Mouse (Mus musculus): ENCODE results near the gene Polr2a.

Polr2a gene

DNA sequence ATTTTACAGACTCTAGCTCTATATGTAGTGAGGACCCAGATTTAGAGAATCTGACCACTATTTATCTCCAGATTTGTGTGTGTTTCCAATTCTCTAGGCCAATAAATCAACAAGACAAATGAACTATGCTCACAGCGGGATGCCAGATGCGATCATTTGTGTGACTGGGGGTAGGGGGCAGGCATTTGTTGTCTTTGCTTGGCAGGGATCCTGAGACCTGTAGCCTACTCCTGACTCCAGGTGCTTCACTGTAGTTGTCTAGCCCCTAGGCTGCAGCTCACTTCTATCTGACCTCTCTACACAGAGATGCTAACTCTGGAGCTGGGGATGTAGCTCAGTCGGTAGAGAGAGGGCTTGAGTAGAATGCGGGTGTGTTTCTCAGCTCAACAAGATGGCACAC is 23.4 kb upstream of the Polr2a start:
- no peak for DNase-seq (ENCODE audit: low read depth)

DNA sequence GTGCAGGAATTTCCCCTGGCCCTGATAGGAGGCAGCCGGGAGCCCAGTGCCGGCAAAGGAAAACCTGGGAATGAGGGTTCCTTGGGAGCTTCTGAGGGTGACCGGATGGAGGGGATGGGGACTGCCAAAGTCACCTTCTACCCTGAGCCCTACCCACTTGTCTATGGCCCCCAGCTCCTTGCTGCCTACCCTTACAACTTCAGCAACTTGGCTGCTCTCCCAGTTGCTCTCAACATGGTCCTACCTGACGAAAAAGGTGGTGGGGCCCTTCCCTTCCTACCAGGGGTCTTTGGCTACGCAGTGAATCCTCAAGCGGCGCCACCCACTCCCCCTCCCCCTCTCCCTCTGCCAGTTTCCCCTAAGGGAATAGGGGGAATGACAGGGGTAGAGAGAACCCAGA is 20.5 kb upstream of the Polr2a start:
- DNase-seq (ENCODE audit: low read depth): no peak

DNA sequence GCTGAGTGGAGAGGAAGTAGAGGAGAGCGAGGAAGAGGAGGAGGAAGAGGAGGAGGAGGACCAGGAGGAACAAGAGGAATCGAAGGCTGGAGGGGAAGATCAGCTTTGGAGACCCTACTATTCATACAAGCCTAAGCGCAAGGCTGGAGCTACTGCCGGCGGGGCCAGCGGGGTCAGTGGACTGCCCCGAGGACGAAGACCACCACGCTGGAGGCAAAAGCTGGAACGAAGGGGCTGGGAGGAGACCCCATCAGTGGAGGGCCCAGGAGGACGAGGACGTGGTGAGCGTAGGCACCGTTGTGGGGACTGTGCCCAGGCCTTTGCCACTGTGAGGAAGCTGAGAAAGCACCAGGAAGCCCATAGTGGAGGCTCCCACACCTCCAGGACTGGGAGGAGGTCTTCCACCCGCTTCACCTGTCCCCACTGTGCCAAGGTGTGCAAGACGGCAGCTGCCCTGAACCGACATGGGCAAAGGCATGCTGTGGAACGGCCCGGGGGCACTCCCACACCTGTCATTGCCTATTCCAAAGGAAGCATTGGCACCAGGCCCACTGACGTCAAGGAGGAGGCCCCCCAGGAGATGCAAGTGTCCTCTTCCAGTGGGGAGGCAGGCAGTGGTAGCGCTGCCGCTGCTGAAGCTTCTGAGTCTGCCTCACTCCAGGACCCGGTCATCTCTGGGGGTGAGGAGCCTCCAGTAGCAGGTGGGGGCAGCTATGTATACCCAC is 20.0 kb upstream of the Polr2a start:
- DNase-seq (ENCODE audit: low read depth): no peak

DNA sequence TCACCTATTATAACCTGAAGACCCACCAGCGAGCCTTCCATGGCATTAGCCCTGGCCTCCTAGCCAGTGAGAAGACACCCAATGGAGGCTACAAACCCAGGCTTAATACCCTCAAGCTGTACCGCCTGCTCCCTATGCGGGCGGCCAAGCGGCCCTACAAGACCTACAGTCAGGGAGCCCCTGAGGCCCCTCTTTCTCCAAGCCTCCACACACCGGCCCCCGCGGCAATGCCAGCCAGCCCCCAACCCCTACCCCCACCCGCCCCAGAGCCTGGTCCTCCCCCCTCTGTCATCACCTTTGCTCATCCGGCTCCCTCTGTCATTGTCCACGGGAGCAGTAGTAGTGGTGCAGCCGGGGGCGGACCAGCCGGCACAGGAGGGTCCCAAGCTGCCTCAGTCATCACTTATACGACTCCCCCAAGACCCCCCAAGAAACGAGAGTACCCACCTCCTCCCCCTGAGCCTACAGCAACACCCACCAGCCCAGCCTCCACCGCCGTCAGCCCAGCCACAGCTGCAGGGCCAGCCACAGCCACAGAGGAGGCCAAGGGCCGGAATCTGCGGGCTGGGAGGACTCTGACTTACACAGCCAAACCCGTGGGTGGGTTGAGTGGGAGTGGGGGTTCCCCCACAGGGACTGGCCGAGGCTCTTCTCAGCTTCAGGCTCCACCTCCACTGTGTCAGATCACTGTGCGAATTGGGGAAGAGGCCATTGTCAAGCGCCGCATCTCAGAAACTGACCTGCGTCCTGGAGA is 19.2 kb upstream of the Polr2a start:
- no peak for DNase-seq (ENCODE audit: low read depth)

DNA sequence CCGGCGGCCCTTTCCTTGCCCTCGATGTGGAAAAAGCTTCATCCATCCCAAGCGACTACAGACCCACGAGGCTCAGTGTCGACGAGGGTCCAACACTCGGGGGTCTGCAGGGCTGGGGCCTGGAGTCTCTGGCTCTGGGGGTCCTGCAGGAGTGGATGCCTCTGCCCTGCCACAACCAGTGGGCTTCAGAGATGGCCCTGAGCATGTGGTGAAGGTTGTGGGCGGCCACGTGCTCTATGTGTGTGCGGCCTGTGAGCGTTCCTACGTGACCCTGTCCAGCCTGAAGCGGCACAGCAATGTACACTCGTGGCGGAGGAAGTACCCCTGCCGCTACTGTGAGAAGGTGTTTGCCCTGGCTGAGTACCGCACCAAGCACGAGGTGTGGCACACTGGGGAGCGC is 18.1 kb upstream of the Polr2a start:
- no peak for DNase-seq (ENCODE audit: low read depth)

DNA sequence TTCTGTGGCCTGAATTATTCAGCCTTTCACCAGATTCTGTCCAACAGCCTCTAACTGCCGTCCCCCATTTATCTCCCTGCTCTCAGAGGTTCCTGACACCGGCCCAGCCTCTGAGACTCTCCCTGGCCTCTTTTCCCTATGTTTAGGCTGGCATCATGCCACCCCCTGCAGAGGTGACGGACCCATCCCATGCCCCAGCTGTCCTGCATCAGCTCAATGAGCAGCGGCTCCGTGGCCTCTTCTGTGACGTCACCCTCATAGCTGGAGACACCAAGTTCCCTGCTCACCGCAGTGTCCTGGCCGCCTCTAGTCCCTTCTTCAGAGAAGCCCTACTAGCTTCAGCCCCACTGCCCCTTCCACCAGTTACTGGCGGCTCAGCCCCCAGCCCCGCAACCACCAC is 17.3 kb upstream of the Polr2a start:
- DNase-seq (ENCODE audit: low read depth): no peak

DNA sequence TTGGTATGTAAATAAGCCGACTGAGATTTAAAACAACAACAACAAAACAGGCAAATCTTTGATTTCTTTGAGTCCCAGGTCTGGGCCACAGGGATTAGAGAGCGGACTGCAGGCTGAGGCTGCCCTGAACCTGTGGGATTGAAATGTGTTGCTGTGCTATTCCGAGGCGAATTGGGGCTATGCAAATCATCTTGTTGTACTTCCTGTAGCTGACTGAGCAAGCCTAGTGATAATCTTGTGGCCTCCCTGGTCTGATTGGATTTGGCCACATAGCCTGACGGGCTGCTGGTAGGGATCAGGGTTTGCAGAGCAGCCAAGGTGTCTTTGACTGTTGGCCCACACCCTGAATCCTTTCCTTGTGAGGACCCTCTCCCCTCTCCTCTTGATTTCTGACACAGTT is 16.5 kb upstream of the Polr2a start:
- no peak for DNase-seq (ENCODE audit: low read depth)

DNA sequence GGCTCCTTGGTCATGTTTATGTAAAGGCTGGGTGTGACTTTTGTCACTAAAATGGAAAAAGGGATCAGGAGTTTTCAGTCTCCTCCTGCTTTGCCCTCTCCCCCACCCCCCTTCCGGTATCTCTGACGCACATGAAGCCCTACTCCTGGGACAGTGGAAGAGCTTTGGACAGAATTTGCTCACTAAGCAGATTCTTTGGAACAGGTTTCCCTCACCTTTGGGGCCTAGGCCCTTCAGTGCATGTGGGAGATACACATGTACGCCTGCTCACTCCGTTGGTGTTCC is 9.1 kb upstream of the Polr2a start:
- no peak for DNase-seq (ENCODE audit: low read depth)

DNA sequence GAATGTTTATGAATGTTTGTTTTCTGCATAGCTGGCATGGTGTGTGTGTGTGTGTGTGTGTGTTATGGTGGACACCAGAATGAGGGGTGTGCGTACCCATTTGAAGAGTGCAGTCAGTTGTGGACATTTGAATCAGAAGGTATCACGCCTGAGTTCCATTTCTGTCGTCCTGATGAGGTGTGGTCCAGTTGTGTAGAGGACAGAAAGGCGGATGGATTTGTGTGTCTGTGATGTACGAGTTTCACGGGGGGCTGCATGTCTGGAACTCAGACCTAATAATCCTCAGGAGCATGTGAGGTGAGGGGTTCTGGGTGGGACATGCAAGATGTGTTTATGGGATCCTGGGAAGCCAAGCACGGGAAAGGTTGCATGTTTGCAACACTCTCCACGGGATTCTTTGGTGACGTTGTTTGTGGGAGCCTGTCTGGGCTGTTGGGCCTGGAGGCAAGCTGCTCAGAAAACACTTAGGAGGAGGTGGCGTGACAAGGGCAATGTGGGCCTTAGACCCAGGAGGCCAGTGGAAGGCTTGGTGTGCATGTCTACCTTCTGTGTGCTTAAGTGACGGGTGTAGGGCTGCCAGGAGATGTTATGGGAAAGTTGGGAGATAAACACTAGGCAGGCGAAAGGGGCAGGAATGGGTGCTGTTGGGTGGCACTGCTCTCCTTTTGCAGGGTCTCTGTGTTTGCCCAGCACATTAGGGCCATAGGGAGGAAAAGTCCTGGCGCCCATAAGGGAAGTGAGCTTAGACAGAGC is 8.6 kb upstream of the Polr2a start:
- DNase-seq (ENCODE audit: low read depth): no peak

DNA sequence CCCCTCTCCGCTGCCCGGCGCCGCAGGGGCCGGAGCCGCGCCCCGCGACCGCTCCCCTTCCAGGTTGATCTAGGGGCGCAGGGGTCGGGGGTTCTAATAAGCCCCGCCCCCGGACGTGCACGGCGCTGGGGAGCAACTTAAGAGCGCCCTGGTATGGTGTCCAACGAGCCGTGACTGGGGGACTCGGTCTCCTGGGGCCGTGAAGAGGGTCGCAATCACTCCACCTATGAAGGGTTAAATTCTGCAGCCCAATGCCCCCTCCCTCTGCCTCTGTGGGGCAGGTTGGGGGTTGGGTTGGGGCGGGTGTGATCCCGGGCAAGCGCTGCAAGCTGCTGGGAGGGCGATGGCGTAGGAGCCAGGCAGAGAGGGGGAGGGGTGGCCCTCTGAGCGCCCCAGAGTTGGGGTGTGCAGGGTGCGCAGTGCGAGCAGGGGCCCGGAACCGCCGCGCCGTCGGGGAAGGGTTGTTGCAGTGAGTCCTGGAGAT is 7.7 kb upstream of the Polr2a start:
- no peak for DNase-seq (ENCODE audit: low read depth)

DNA sequence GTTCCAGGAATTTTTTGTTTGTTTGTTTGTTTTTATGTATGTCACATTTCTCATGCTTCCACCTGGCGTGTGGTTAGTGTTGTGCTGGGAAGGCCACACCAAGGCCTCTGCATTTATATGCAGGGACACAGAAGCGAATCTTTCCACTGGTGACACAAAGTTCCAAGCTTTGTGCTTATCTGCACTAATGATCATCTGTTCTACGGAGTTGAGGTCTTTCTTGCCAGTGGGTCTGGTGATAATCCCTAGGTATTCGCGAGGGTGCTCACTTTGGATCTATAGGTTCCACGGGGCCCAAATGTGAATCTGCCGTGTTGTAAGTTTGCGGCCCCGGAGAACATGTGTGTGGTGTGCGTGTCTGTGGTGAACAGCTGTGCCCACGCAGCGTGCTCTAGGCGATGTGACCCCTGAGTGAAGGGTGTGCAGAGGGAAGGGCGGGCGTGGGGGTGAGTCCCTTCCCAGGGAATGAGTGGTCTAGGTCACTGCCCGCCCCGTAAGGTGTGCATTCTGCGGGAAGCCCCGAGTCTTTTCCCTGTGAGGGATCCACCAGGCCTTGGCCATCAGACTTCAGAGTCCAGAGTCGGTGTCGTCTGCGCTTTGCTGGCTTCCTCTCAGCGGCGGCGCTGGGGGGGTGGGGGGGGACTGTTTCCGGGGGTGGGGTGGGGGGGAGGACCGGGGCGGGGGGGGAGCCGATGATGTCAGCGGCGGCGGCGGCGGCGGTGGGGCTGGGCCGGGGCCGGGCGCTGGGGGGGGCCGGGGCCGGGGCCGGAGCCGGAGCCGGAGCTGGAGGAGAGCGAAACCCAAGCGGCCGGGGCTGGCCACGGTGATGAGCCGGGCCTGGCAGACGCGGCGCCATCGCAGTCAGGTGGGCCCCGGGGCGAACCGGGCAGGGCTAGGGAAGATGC is 7.0 kb upstream of the Polr2a start, which contains the start of gene Zbtb4:
Gene Zbtb4 (plus strand): TSS at position 692 of the 905 bp plus-strand sequence.
- no peak for DNase-seq (ENCODE audit: low read depth)

DNA sequence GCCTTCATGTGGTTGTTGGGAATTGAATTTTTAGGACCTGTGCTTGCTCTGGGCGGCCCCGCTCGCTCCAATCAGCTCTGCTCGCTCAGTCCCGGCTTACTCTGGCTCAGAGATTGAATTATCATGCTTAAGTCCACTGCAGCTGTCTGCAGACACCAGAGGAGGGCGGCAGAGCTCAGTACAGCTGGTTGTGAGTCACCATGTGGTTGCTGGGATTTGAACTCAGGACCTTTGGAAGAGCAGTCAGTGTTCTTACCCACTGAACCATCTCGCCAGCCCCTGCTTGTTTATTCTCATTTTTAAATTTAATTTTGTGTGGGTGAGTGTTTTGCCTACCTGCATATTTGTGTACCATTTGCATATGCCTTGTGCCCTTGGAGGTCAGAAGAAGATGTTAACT is 5.1 kb upstream of the Polr2a start:
- no peak for DNase-seq (ENCODE audit: low read depth)

DNA sequence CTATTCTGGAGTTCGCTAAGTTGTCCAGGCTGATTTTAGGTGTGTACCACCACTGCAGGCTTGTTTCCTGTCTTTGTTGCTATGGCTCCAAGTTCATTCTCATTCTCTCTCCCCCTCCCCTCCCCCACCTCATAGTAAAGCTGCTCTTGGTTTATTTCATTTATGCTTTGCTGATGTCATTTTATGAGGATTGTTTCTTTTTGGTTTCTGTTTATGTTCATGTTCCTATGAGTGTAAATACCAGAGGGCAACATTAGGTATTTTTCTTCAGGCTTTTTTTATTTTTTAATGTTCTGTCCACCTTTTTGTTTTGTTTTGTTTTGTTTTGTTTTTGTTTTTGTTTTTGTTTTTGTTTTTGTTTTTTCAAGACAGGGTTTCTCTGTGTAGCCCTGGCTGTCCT is 3.4 kb upstream of the Polr2a start, which contains the start of gene Slc35g3:
Gene Slc35g3 (minus strand): TSS at position 101 of the 400 bp plus-strand sequence.
- DNase-seq (ENCODE audit: low read depth): no peak

DNA sequence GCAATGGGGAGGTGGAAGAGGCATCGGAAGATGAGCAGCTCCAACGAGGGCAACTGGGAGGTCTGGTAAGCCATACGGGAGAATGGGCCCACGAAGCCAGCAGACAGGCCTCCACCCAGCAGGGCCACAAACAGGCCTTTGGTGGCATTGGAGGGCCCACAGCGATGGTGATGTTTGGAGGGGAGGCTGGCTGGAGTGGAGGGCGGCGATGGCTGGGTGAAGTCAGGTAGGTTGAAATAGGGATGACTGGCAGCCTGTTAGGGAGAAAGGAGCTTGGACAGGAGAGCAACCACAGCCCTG is 2.4 kb upstream of the Polr2a start:
- no peak for DNase-seq (ENCODE audit: low read depth)

DNA sequence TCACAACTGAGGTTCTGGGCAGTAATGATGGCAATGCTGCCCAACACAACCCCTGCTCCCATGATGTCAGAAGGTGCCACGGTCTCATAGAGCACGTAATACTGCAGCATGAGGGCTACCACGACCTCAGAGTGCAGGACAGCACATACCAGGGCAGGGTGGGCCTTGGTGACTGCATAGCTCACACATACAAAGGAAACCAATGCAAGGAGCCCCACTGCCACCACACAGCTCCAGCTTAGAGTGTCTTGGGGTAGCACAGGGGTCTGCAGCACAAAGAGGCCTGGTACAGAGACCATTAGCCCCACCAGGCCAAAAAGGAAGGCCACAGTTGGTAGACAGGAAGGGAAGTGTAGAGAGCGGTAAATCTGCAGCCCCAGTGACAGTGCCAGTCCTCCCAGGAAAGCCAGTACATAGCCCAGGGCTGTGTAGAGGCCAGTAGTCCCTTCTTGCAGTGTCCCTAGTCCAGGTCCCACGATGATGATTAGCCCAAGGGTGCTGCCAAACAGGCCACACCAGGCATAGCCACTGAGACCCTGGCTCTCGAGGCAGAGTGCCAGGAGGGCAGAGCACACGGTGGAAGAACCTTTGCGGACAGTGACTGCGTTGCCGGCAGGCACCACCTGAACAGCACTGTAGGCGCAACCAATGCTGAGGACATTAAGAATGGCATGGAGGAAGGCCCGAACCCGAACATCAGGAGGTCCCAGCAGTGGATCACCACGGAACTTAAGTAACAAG is 1.9 kb upstream of the Polr2a start:
- DNase-seq (ENCODE audit: low read depth): no peak

DNA sequence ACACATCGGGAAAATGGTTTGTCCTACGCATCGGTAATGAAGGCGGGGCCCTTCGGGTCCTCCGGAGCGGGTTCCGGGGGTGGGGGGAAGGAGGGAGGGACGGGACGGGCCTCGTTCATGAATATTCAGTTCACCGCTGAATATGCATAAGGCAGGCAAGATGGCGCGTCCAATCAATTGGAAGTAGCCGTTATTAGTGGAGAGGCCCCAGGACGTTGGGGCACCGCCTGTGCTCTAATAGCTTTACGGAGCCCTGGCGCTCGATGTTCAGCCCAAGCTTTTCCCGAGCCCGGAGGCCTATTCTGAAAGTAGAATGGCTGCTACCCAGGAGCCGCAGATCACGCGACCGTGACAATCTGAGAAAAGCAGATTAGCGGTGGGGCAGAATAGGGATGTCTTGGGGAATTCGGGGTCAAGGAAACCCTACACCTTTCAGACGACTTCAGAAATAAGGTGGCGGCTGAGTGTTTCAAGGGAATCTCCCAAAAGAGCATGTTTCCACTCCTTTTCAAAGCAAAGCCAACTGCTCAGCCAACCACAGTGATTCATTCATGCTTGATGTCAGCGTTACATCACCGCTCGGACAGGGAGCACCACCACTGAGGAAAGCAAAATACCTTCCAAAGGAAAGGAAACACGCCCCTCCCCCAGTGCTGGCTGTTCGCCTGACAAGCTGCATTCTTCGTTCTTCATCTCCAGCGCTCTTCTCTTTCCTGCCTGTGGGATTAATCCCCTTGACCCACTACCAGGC is 709 bp upstream of the Polr2a start:
- peak; percentile 73 for DNase-seq (ENCODE audit: low read depth)

DNA sequence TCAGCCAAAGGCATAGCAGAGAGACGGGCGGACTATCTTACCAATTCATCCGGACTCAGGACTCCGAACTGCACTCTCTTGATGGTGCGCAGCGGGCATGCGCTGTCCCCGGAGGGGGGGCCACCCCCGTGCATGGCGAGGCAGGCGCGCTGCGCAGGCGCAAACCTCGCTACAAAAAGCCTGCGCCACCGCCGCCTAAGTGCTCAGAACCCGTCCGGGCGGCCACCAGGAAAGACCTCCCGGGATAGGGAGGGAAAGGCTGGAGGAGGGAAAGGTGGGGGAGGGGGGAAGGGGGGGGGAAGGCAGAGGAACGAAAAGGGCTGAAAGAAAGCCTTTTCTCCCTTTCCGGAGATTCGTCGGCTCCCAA is 364 bp downstream of the Polr2a start:
- peak; percentile 88 for DNase-seq (ENCODE audit: low read depth)

DNA sequence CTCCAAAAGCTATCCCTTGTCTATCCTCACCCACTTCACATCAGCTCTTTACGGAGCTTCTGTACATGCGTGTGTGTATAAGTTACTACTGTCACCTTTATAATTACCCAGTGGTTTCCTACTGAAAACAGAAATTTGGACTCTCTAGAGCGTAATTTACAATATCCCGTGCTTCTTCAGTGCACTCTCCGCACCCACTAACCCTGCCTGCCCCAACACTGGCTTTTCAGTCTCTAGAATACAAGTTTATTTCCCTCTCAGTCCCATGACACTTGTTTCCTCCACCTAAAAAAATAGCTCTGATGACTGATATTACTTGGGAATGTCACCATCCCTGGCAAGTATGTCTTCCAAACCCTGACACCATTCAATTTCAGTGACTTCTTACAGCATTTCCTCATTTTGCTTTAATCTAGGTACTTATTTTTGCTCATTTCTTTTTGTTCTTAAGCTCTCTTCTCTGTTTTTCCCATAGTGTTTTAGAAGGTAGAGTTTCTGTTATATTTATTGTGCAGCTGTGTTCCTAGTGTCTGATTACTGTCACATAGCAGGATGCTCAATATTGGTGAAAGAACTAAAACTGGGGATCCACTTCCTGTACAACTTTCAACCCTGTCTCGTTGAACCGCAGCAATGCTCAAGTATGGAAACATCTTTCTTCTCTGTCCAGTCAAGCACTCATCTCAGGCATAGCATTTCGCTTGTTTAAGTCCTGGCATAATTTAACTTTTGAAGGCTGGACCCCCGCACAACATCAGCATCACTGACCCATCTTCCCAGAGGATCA is 941 bp downstream of the Polr2a start:
- DNase-seq (ENCODE audit: low read depth): no peak

DNA sequence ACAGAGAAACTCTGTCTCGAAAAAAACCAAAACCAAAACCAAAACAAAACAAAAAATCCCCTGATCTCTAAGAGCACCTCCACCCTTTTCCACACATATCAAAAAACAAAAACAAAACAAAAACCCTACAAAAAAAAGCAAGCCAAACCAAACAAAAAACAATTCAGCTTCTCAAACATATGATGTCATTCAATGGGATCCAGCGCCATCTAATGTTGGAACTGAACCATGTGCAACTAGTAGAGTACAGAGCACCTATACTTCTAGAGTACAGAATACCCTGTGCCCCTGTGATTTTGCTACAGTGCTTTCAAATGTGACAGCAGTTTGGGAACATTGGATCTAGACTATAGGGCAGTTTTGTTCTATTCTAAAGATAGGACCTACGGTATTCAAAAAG is 3.7 kb downstream of the Polr2a start:
- no peak for DNase-seq (ENCODE audit: low read depth)

DNA sequence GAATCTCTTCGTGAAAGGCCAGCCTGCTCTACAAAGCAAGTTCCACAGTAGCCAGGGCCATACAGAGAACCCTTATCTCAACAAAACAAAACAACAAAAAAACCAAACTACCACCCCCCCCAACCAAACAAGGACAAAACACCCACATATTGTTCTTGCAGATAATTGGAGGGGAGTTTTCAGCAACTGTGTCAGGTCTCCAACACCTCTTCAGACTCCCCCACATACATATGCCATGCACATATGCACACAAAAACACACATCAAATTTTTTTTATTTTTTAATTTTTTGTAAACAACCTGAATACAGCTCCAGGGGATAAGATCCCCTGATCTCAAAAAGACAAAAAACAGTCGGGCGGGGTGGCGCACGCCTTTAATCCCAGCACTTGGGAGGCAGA is 4.2 kb downstream of the Polr2a start:
- DNase-seq (ENCODE audit: low read depth): no peak

Data from fibroblast of lung, adult 2 months (primary cell).